Mouse (Mus musculus) spleen, adult 2 months (tissue): ENCODE results near the gene Mdp1. TPM values are rescaled to one million over a fixed set of nuclear protein-coding genes. Genes with fewer than 3 reads are reported as not detected.

Experiments used
- DNase-seq, 2 experiments: peaks; one replicate each; pipeline versions ENCODE4 v3.0.0 to v3.0.0-alpha.2; 2012 to 2021; ENCODE audit warnings: low spot score in 2 of 2, low read depth in 1 of 2
- H3K27ac ChIP-seq: fragments of 200-500 bp; 2 replicates; pipeline ENCODE4 v1.5.1; 2012; ENCODE audit warnings: low read length, inconsistent platforms; ENCODE audit not compliant: insufficient read depth
- H3K27me3 ChIP-seq: fragments of 200-500 bp; 2 replicates; pipeline ENCODE4 v1.6.1; 2012; ENCODE audit warnings: mild to moderate bottlenecking, moderate library complexity, low read length, inconsistent platforms; ENCODE audit not compliant: control insufficient read depth, insufficient read depth
- H3K36me3 ChIP-seq: fragments of 200-500 bp; 2 replicates; pipeline ENCODE4 v1.6.1; 2012; ENCODE audit warnings: mild to moderate bottlenecking, low read length, inconsistent platforms; ENCODE audit not compliant: control insufficient read depth, insufficient read depth
- H3K4me1 ChIP-seq: fragments of 200-500 bp; 2 replicates; pipeline ENCODE4 v1.6.1; 2011; ENCODE audit warnings: inconsistent platforms; ENCODE audit not compliant: control insufficient read depth, insufficient read depth, insufficient read length
- H3K4me3 ChIP-seq: fragments of 200-500 bp; 2 replicates; pipeline ENCODE4 v1.5.1; 2011; ENCODE audit warnings: mild to moderate bottlenecking, inconsistent platforms; ENCODE audit not compliant: insufficient read depth, insufficient read length; ENCODE audit errors: extremely low read depth
- CTCF ChIP-seq: fragments of 200-500 bp; IDR thresholded peaks from 2 replicates; pipeline ENCODE4 v1.5.1; 2011; ENCODE audit warnings: mild to moderate bottlenecking, inconsistent platforms; ENCODE audit not compliant: insufficient read depth, insufficient read length, insufficient replicate concordance; ENCODE audit errors: extremely low read depth
- POLR2A ChIP-seq: fragments of 200-500 bp; IDR thresholded peaks from 2 replicates; pipeline ENCODE4 v1.6.1; 2011; ENCODE audit warnings: low read depth, low read length, inconsistent platforms
- WGBS: fragments of 180-500 bp; shearing (Covaris S2); methylation state at CpG from one replicate; pipeline ENCODE4 v1.1.7; 2018; 5-methylcytosine and 5-hydroxymethylcytosine counted together
- polyA plus RNA-seq: library from polyadenylated mRNA; depleted of rRNA; stranded (reverse); fragments of >200 nt; gene quantifications from 2 replicates; pipeline ENCODE4 v1.2.3, GENCODE M21; 2012; rRNA removed

Mdp1 gene
- polyA plus RNA-seq, 1 experiment = 19.9 TPM

DNA sequence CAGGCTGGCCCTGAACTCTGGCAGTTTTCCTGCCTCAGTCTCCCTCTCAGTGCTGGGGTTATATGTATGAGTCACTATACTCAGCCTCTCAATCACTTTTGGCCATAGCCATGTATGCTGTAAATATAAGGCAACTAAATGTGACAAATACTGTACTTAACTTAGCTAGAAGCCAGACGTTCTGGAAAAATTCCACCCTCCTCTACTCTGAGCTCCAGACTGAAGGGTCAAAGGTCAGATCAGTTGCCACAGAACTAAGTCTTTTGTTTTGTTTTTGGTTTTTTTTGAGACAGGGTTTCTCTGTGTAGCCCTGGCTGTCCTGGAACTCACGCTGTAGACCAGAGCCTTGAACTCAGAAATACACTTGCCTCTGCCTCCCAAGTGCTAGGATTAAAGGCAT lies 44.4 kb downstream of the Mdp1 start:
- H3K4me1 ChIP-seq = no peaks in the 10 kb centered on the region
- TF ChIP-seq POLR2A = no peak
- TF ChIP-seq CTCF = no peak
- no peak overlapping the region for H3K27ac ChIP-seq
- H3K4me3 ChIP-seq = no peak overlapping the region
- no peaks in the 10 kb centered on the region for H3K36me3 ChIP-seq
- no peak for DNase-seq
- 82% methylated on average over 2 of the region's 2 CpGs for WGBS
- H3K27me3 ChIP-seq = no peaks in the 10 kb centered on the region

DNA sequence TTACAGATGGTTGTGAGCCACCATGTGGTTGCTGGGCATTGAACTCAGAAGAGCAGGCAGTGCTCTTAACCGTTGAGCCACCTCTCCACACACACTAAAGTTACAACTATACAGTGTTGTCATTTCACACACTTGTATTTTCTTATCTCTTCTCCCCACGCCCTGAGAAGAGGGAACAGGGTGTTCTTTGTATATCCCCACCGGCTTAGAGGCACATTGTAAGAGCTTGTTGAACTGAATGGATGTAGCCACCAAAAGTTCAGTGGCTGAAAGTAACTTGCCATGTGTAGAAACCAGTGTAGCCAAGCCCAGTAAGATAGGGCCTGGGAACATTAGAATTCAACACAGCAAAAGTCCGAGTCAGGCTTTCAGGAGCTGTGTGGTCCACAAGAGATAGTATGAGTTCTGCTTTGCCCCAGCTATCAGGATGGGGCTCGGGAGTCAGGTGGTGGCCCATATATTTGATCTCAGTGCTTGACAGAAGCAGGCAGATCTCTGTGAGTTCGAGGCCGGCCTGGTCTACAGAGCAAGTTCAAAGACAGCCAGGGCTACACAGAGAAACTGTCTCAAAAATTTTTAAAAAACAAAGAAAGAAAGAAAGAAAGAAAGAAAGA lies 45.6 kb downstream of the Mdp1 start:
- no peak for TF ChIP-seq POLR2A
- TF ChIP-seq CTCF = no peak
- Histone ChIP-seq H3K4me1 (no peaks in the 10 kb centered on the region), H3K4me3 (no peak overlapping the region), H3K36me3 (peaks cover under 1% of the 10 kb centered on the region; the same call in 1 of the 2 replicates), H3K27me3 (no peaks in the 10 kb centered on the region), H3K27ac (no peak overlapping the region)
- no peak for DNase-seq
- WGBS = 80% methylated on average over 7 of the region's 7 CpGs

DNA sequence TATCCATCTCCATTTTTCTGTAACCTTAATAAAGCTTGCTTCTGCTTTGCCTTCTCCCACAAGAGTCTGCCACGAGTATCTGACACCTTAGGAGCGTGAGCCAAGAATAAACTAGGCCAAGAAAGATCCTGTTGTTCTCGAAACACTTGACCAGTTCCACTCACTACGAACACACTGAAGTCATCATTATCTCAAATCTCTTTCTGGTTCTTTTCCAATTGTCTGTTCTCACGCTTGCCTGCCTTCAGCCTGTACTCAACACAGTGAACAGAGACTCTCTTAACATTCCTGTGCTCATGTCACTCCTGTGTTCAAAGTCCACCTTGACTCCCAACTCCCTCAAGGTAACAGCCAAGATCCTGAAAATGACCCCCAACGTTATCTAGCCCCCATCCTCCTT lies 47.0 kb downstream of the Mdp1 start:
- Histone ChIP-seq H3K4me1 (no peaks in the 10 kb centered on the region), H3K27me3 (no peaks in the 10 kb centered on the region), H3K36me3 (peaks cover 13% of the 10 kb centered on the region), H3K27ac (no peak overlapping the region), H3K4me3 (no peak overlapping the region)
- DNase-seq = no peak
- WGBS = 68% methylated on average over 6 of the region's 6 CpGs
- TF ChIP-seq POLR2A (no peak), CTCF (no peak)

DNA sequence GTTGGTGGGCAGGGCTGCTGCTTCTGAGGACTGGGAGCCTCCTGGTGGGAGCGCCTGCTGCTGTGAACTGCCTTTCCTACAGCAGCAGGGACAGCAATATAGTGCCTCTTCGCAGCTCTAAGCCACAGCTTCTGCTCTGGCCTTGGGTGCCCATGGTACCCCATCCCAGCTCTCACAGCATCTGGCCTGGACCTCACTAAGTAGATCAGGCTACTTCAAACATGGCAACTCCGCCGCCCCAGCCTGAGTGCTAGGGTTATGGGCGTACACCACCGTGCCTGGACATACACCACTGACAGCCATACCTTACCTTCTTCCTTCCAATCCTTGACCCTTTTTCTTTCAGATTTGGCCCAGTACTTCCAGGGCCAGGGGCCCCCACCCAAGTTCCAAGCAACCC lies 52.0 kb downstream of the Mdp1 start:
- no peak overlapping the region for H3K4me3 ChIP-seq
- TF ChIP-seq CTCF (no peak), POLR2A (no peak)

More for the DNA sequence above, 52.0 kb downstream of the Mdp1 start:
- no peak for DNase-seq
- no peak overlapping the region for H3K27ac ChIP-seq
- peaks cover 11% of the 10 kb centered on the region; the same call in 1 of the 2 replicates for H3K4me1 ChIP-seq
- peaks cover 39% of the 10 kb centered on the region for H3K36me3 ChIP-seq
- 97% methylated on average over 6 of the region's 6 CpGs for WGBS
- no peaks in the 10 kb centered on the region for H3K27me3 ChIP-seq

Other genes with a start within 250 kb of the Mdp1 start
- 18.5 and 21.0 TPM in 2 replicates for gene Dhrs4, start 181.8 kb downstream of the Mdp1 start, polyA plus RNA-seq
- gene Carmil3, start 169.9 kb downstream of the Mdp1 start, polyA plus RNA-seq = 4.5 and 4.8 TPM in 2 replicates
- gene Cpne6, start 150.1 kb downstream of the Mdp1 start, polyA plus RNA-seq = 0.02 TPM in 1 of 2 replicates, not detected in the other
- gene Nrl, start 135.5 kb downstream of the Mdp1 start, polyA plus RNA-seq = 0.02 and 0.40 TPM in 2 replicates
- gene Pck2, start 120.2 kb downstream of the Mdp1 start, polyA plus RNA-seq = 47.9 and 53.3 TPM in 2 replicates
- gene Dcaf11, start 100.5 kb downstream of the Mdp1 start, polyA plus RNA-seq = 73.4 and 77.6 TPM in 2 replicates
- gene A730061H03Rik, start 100.1 kb downstream of the Mdp1 start, polyA plus RNA-seq = 5.6 and 6.3 TPM in 2 replicates
- gene Fitm1, start 84.9 kb downstream of the Mdp1 start, polyA plus RNA-seq = 1.4 and 1.5 TPM in 2 replicates
- gene Psme1, start 82.4 kb downstream of the Mdp1 start, polyA plus RNA-seq = 101 and 118 TPM in 2 replicates
- 14.5 and 15.0 TPM in 2 replicates for gene Emc9, start 75.2 kb downstream of the Mdp1 start, polyA plus RNA-seq
- 60.4 and 67.7 TPM in 2 replicates for gene Psme2, start 69.4 kb downstream of the Mdp1 start, polyA plus RNA-seq
- gene Rnf31, start 68.8 kb downstream of the Mdp1 start, polyA plus RNA-seq = 52.5 and 63.2 TPM in 2 replicates
- gene Irf9, start 56.9 kb downstream of the Mdp1 start, polyA plus RNA-seq = 101 and 154 TPM in 2 replicates
- gene Rec8, start 42.5 kb downstream of the Mdp1 start, polyA plus RNA-seq = 0.92 and 2.4 TPM in 2 replicates
- gene Ipo4, start 24.6 kb downstream of the Mdp1 start, polyA plus RNA-seq = 56.7 and 62.4 TPM in 2 replicates
- gene Gm49378, start 22.6 kb downstream of the Mdp1 start, polyA plus RNA-seq = 8.2 and 8.9 TPM in 2 replicates
- gene Tm9sf1, start 16.7 kb downstream of the Mdp1 start, polyA plus RNA-seq = 44.6 and 45.1 TPM in 2 replicates
- 1.6 TPM in 2 replicates for gene Tssk4, start 10.3 kb downstream of the Mdp1 start, polyA plus RNA-seq
- 11.6 and 15.9 TPM in 2 replicates for gene Gmpr2, start 11.4 kb upstream of the Mdp1 start, polyA plus RNA-seq
- gene Nedd8, start 11.6 kb upstream of the Mdp1 start, polyA plus RNA-seq = 158 and 177 TPM in 2 replicates
- 19.0 and 20.8 TPM in 2 replicates for gene Tinf2, start 21.3 kb upstream of the Mdp1 start, polyA plus RNA-seq
- 23.3 and 33.9 TPM in 2 replicates for gene Tgm1, start 53.4 kb upstream of the Mdp1 start, polyA plus RNA-seq
- 47.3 and 62.6 TPM in 2 replicates for gene Rabggta, start 61.8 kb upstream of the Mdp1 start, polyA plus RNA-seq
- 62.7 and 86.6 TPM in 2 replicates for gene Dhrs1, start 85.2 kb upstream of the Mdp1 start, polyA plus RNA-seq
- gene Nop9, start 85.2 kb upstream of the Mdp1 start, polyA plus RNA-seq = 15.1 and 17.2 TPM in 2 replicates
- 0.33 and 0.46 TPM in 2 replicates for gene Cideb, start 98.0 kb upstream of the Mdp1 start, polyA plus RNA-seq
- gene Ltb4r2, start 100.9 kb upstream of the Mdp1 start, polyA plus RNA-seq = 0.83 and 2.1 TPM in 2 replicates
- gene Ltb4r1, start 105.5 kb upstream of the Mdp1 start, polyA plus RNA-seq = 4.2 and 6.6 TPM in 2 replicates
- gene Adcy4, start 123.6 kb upstream of the Mdp1 start, polyA plus RNA-seq = 16.3 and 17.3 TPM in 2 replicates
- gene Ripk3, start 128.4 kb upstream of the Mdp1 start, polyA plus RNA-seq = 38.8 and 48.4 TPM in 2 replicates
- gene Nfatc4, start 162.6 kb upstream of the Mdp1 start, polyA plus RNA-seq = 4.6 and 5.0 TPM in 2 replicates
- gene Nynrin, start 193.5 kb upstream of the Mdp1 start, polyA plus RNA-seq = 2.5 and 3.0 TPM in 2 replicates
- gene Cbln3, start 223.9 kb upstream of the Mdp1 start, polyA plus RNA-seq = 0.07 and 0.13 TPM in 2 replicates
- 30.3 and 31.6 TPM in 2 replicates for gene Khnyn, start 224.4 kb upstream of the Mdp1 start, polyA plus RNA-seq
- gene Sdr39u1, start 239.8 kb upstream of the Mdp1 start, polyA plus RNA-seq = 22.3 and 25.1 TPM in 2 replicates